ENCODE assay signal across 11 mouse cellular contexts in genomic region chr17:78935857-78936256, GRCm38 (mm10). TPM values are rescaled to one million over a fixed set of nuclear protein-coding genes. Genes with fewer than 3 reads are reported as not detected.
A peak's percentile ranks its signal among the peaks of the same experiment; 100 is the strongest.
DNase-seq lines count a peak whose midpoint lies in the region; ATAC-seq and TF ChIP-seq lines count a peak whose summit lies in the region.
"Had no signal": no experiment of that assay in that cellular context is flagged by ENCODE, and none has a peak within 500 bp of the region (broad histone marks: within the 10 kb centered on the region; RNA-seq: fewer than 3 reads in every experiment).

No protein-coding gene starts in this region.

- DNase-seq in heart, adult 8-10 months (ENCODE audit: low spot score) = no peak
- no peak for DNase-seq in hindbrain, embryonic 10.5 days (ENCODE audit: low spot score)
- no peak for DNase-seq in right cerebral cortex, postnatal 25 days
- DNase-seq in left cerebral cortex, postnatal 10 days (ENCODE audit: extremely low spot score in 1 of 2, low spot score in 2 of 2) = no peak
- no peak for DNase-seq in urinary bladder, postnatal 4 days (ENCODE audit: low spot score in 2 of 2)
- DNase-seq: cerebellum, postnatal 36 days; left cerebral cortex, postnatal 4 days; thymus, postnatal 4 days had no signal

- 66% methylated on average over 2 of the region's 2 CpGs for WGBS in heart, embryonic 13.5 days
- 83% methylated on average over 2 of the region's 2 CpGs for WGBS in hindbrain, embryonic 10.5 days
- WGBS in macrophage (ENCODE audit: missing documents) = 0% methylated on average over 2 of the region's 2 CpGs

- peaks cover 44% of the 10 kb centered on the region for H3K79me2 ChIP-seq in macrophage (ENCODE audit: inconsistent target)

- H3K9me3 ChIP-seq in heart, embryonic 13.5 days = no peaks in the 10 kb centered on the region
- no peaks in the 10 kb centered on the region for H3K9me3 ChIP-seq in E14TG2a.4 (ENCODE audit: low read length)
- no peaks in the 10 kb centered on the region for H3K9me3 ChIP-seq in hindbrain, embryonic 10.5 days

- H3K27me3 ChIP-seq in heart, embryonic 13.5 days (replicated peaks) = no peaks in the 10 kb centered on the region
- no peaks in the 10 kb centered on the region for H3K27me3 ChIP-seq in E14TG2a.4 (ENCODE audit: insufficient read depth, low read length)
- no peaks in the 10 kb centered on the region for H3K27me3 ChIP-seq in hindbrain, embryonic 10.5 days (ENCODE audit: insufficient read depth, poor library complexity, severe bottlenecking)

- ATAC-seq in heart, embryonic 13.5 days (ENCODE audit: extremely low read depth, insufficient number of reproducible peaks, low FRiP score, low TSS enrichment) = no peak

- H3K4me2 ChIP-seq in heart, embryonic 13.5 days = peak overlapping the region; percentile 81

- H3K4me1 ChIP-seq in heart, embryonic 13.5 days = peaks cover 26% of the 10 kb centered on the region
- H3K4me1 ChIP-seq in E14TG2a.4 (replicated peaks; ENCODE audit: low read depth, low read length) = peaks cover 54% of the 10 kb centered on the region
- H3K4me1 ChIP-seq in hindbrain, embryonic 10.5 days (replicated peaks) = peaks cover 25% of the 10 kb centered on the region

- intact Hi-C loops in left cerebral cortex, postnatal 10 days (cut with DNase I) = loop anchor here (5.0 kb wide), 1 partner anchor 104 kb away; no protein-coding TSS in a partner anchor

- no peak for TF ChIP-seq CTCF in E14TG2a.4 (conservative IDR thresholded peaks at IDR 0.05; ENCODE audit: low read length)

- H3K4me3 ChIP-seq in heart, embryonic 13.5 days = peak overlapping the region; percentile 95
- peak overlapping the region; percentile 100 for H3K4me3 ChIP-seq in E14TG2a.4 (replicated peaks; ENCODE audit: low read length)
- peak overlapping the region; percentile 90 for H3K4me3 ChIP-seq in hindbrain, embryonic 10.5 days
- H3K4me3 ChIP-seq in macrophage (ENCODE audit: inconsistent target) = peak overlapping the region; percentile 99

- peak overlapping the region; percentile 91 for H3K9ac ChIP-seq in heart, embryonic 13.5 days

- no peak overlapping the region for H3K27ac ChIP-seq in heart, embryonic 13.5 days (replicated peaks)
- no peak overlapping the region for H3K27ac ChIP-seq in hindbrain, embryonic 10.5 days
- no peak overlapping the region for H3K27ac ChIP-seq in macrophage

- peaks cover 60% of the 10 kb centered on the region for H3K36me3 ChIP-seq in heart, embryonic 13.5 days
- peaks cover 50% of the 10 kb centered on the region for H3K36me3 ChIP-seq in E14TG2a.4 (ENCODE audit: insufficient read depth, low read length)
- peaks cover 57% of the 10 kb centered on the region for H3K36me3 ChIP-seq in hindbrain, embryonic 10.5 days
- H3K36me3 ChIP-seq in macrophage (ENCODE audit: inconsistent target) = peaks cover 46% of the 10 kb centered on the region

RNA-seq across cellular contexts. Expression of gene Cebpz, which starts 1.0 kb away (rescaled TPM):
- polyA plus RNA-seq in heart, embryonic 13.5 days (2015; fragmentation: Nextera tagmentation; extraction: Ambion mirVana) = 28.4 and 33.7 TPM in 2 replicates
- 10 to 100 TPM; 18.3 to 21.0 (median 19.3) TPM for total RNA-seq in heart, adult 8-10 months (2022)
- 39.5 and 50.2 TPM in 2 replicates for polyA plus RNA-seq in hindbrain, embryonic 10.5 days (2016; fragmentation: Nextera tagmentation; extraction: Ambion mirVana)
- 10 to 100 TPM; 11.0 to 41.7 (median 29.6) TPM for total RNA-seq in macrophage (2018; cell fraction: chromatin; rRNA removed)
- 10 to 100 TPM; 12.2 to 20.0 (median 16.6) TPM for total RNA-seq in macrophage (2018; cell fraction: cytosol; rRNA removed)
- 10 to 100 TPM; 12.3 to 55.9 (median 16.8) TPM for total RNA-seq in macrophage (2018; cell fraction: nucleus; rRNA removed)
- 14.3 to 26.7 TPM (median 23.4 TPM) in 3 replicates for polyA plus RNA-seq in macrophage (2018)
- 10 to 100 TPM; 33.1 to 34.3 TPM for total RNA-seq in left cerebral cortex, postnatal 10 days (2021)

RNA-seq across cellular contexts. Expression of gene Ndufaf7, which starts 1.1 kb away (rescaled TPM):
- polyA plus RNA-seq in heart, embryonic 13.5 days (2015; fragmentation: Nextera tagmentation; extraction: Ambion mirVana) = 57.9 and 66.6 TPM in 2 replicates
- total RNA-seq in heart, adult 8-10 months (2022) = 10 to 100 TPM; 44.3 to 57.3 (median 50.7) TPM
- polyA plus RNA-seq in hindbrain, embryonic 10.5 days (2016; fragmentation: Nextera tagmentation; extraction: Ambion mirVana) = 46.6 and 58.2 TPM in 2 replicates
- total RNA-seq in macrophage (2018; cell fraction: chromatin; rRNA removed) = 10 to 100 TPM in 13 of 26 experiments, 1 to 10 TPM in 13; 1.8 to 29.0 (median 9.5) TPM
- total RNA-seq in macrophage (2018; cell fraction: cytosol; rRNA removed) = 10 to 100 TPM in 9 of 26 experiments, 1 to 10 TPM in 17; 5.1 to 14.2 (median 8.5) TPM
- total RNA-seq in macrophage (2018; cell fraction: nucleus; rRNA removed) = 10 to 100 TPM in 9 of 26 experiments, 1 to 10 TPM in 17; 1.3 to 22.2 (median 6.4) TPM
- polyA plus RNA-seq in macrophage (2018) = 8.2 to 13.6 TPM (median 8.5 TPM) in 3 replicates
- total RNA-seq in left cerebral cortex, postnatal 10 days (2021) = 10 to 100 TPM; 64.3 to 71.6 TPM

RNA-seq across cellular contexts. Expression of gene Cebpzos, which starts 19.6 kb away (rescaled TPM):
- polyA plus RNA-seq in heart, embryonic 13.5 days (2015; fragmentation: Nextera tagmentation; extraction: Ambion mirVana) = 81.0 and 89.6 TPM in 2 replicates
- total RNA-seq in heart, adult 8-10 months (2022) = 10 to 100 TPM; 64.4 to 75.7 (median 70.8) TPM
- polyA plus RNA-seq in hindbrain, embryonic 10.5 days (2016; fragmentation: Nextera tagmentation; extraction: Ambion mirVana) = 111 and 118 TPM in 2 replicates
- 10 to 100 TPM in 1 of 26 experiments, 1 to 10 TPM in 21, not detected in 4; 1.3 to 11.0 (median 4.7) TPM for total RNA-seq in macrophage (2018; cell fraction: chromatin; rRNA removed)
- 10 to 100 TPM; 23.3 to 54.8 (median 41.6) TPM for total RNA-seq in macrophage (2018; cell fraction: cytosol; rRNA removed)
- 10 to 100 TPM in 8 of 26 experiments, 1 to 10 TPM in 16, not detected in 2; 2.4 to 18.9 (median 8.0) TPM for total RNA-seq in macrophage (2018; cell fraction: nucleus; rRNA removed)
- 39.4 to 58.3 TPM (median 45.7 TPM) in 3 replicates for polyA plus RNA-seq in macrophage (2018)
- 10 to 100 TPM; 30.8 to 36.1 TPM for total RNA-seq in left cerebral cortex, postnatal 10 days (2021)

RNA-seq across cellular contexts. Expression of gene Sult6b1, which starts 29.1 kb away (rescaled TPM):
- polyA plus RNA-seq in heart, embryonic 13.5 days (2015; fragmentation: Nextera tagmentation; extraction: Ambion mirVana) = 0.20 and 0.25 TPM in 2 replicates
- total RNA-seq in heart, adult 8-10 months (2022) = not detected
- polyA plus RNA-seq in hindbrain, embryonic 10.5 days (2016; fragmentation: Nextera tagmentation; extraction: Ambion mirVana) = 0.17 TPM in 1 of 2 replicates, not detected in the other
- total RNA-seq in macrophage (2018; cell fraction: chromatin; rRNA removed) = not detected
- not detected for total RNA-seq in macrophage (2018; cell fraction: cytosol; rRNA removed)
- total RNA-seq in macrophage (2018; cell fraction: nucleus; rRNA removed) = not detected
- polyA plus RNA-seq in macrophage (2018) = not detected in 3 replicates
- total RNA-seq in left cerebral cortex, postnatal 10 days (2021) = not detected

RNA-seq across cellular contexts. Expression of gene Eif2ak2, which starts 53.5 kb away (rescaled TPM):
- 11.0 and 12.7 TPM in 2 replicates for polyA plus RNA-seq in heart, embryonic 13.5 days (2015; fragmentation: Nextera tagmentation; extraction: Ambion mirVana)
- 1 to 10 TPM; 7.9 to 9.5 (median 8.2) TPM for total RNA-seq in heart, adult 8-10 months (2022)
- 4.9 and 5.2 TPM in 2 replicates for polyA plus RNA-seq in hindbrain, embryonic 10.5 days (2016; fragmentation: Nextera tagmentation; extraction: Ambion mirVana)
- 1,000 to 10,000 TPM in 1 of 26 experiments, 100 to 1,000 TPM in 25; 180 to 1,110 (median 525) TPM for total RNA-seq in macrophage (2018; cell fraction: chromatin; rRNA removed)
- total RNA-seq in macrophage (2018; cell fraction: cytosol; rRNA removed) = 100 to 1,000 TPM in 14 of 26 experiments, 10 to 100 TPM in 12; 57.5 to 153 (median 105) TPM
- total RNA-seq in macrophage (2018; cell fraction: nucleus; rRNA removed) = 100 to 1,000 TPM; 139 to 794 (median 285) TPM
- 65.5 to 81.5 TPM (median 75.6 TPM) in 3 replicates for polyA plus RNA-seq in macrophage (2018)
- 1 to 10 TPM; 5.0 to 7.2 TPM for total RNA-seq in left cerebral cortex, postnatal 10 days (2021)
